Mouse (Mus musculus) kidney, embryonic 14.5 days (tissue): Measurements from ENCODE around the gene Polr3e. TPM values are rescaled to one million over a fixed set of nuclear protein-coding genes. Genes with fewer than 3 reads are reported as not detected.
A peak's percentile ranks its signal among the peaks of the same experiment; 100 is the strongest.

Source experiments
- ATAC-seq: fragments of 200-750 bp; cut with Nextera tagmentation; 2 replicates; pipeline ENCODE4 v1.8.0; 2017; ENCODE audit warnings: moderate number of reproducible peaks, mild to moderate bottlenecking, moderate TSS enrichment, moderate library complexity; ENCODE audit not compliant: low FRiP score, low TSS enrichment
- H3K27ac ChIP-seq: fragments of 300-500 bp; sonication (generic); 2 replicates; pipeline ENCODE4 v1.5.1; 2014; ENCODE audit warnings: low read depth, mild to moderate bottlenecking, low read length, moderate library complexity, mixed read lengths
- H3K27me3 ChIP-seq: fragments of 300-500 bp; sonication (generic); 2 replicates; pipeline ENCODE4 v1.6.1; 2014; ENCODE audit warnings: mild to moderate bottlenecking, low read length; ENCODE audit not compliant: control insufficient read depth, insufficient read depth
- H3K36me3 ChIP-seq: fragments of 300-500 bp; sonication (generic); 2 replicates; pipeline ENCODE4 v1.6.1; 2014; ENCODE audit warnings: low read length, mixed read lengths; ENCODE audit not compliant: control insufficient read depth, insufficient read depth
- H3K4me1 ChIP-seq: fragments of 300-500 bp; sonication (generic); 2 replicates; pipeline ENCODE4 v1.6.1; 2014; ENCODE audit warnings: low read length, mixed read lengths; ENCODE audit not compliant: control insufficient read depth, insufficient read depth
- H3K4me2 ChIP-seq: fragments of 300-500 bp; sonication (generic); replicated peaks from 2 replicates; pipeline ENCODE4 v1.6.1; 2014; ENCODE audit warnings: low read depth, mild to moderate bottlenecking, low read length
- H3K4me3 ChIP-seq: fragments of 300-500 bp; sonication (generic); 2 replicates; pipeline ENCODE4 v1.5.1; 2014; ENCODE audit warnings: mild to moderate bottlenecking, low read length
- H3K9ac ChIP-seq: fragments of 300-500 bp; sonication (generic); 2 replicates; pipeline ENCODE4 v1.6.1; 2014; ENCODE audit warnings: low read depth, mild to moderate bottlenecking, low read length, moderate library complexity
- H3K9me3 ChIP-seq: fragments of 300-500 bp; sonication (generic); 2 replicates; pipeline ENCODE4 v1.6.1; 2016; ENCODE audit warnings: low read length; ENCODE audit not compliant: control insufficient read depth
- WGBS: fragments of 180-500 bp; shearing (Covaris S2); extraction: QIAGEN DNeasy Blood & Tissue Kit; methylation state at CpG from one replicate; pipeline ENCODE4 v1.1.7; 2014; 5-methylcytosine and 5-hydroxymethylcytosine counted together
- polyA plus RNA-seq: library from polyadenylated mRNA; unstranded; fragments of >200 nt; fragmentation: Nextera tagmentation; extraction: Ambion mirVana; gene quantifications from 2 replicates; pipeline ENCODE4 v1.2.1, GENCODE M21; 2014

The Polr3e gene
- polyA plus RNA-seq, 1 experiment from 2014 or later: 31.2 TPM

DNA sequence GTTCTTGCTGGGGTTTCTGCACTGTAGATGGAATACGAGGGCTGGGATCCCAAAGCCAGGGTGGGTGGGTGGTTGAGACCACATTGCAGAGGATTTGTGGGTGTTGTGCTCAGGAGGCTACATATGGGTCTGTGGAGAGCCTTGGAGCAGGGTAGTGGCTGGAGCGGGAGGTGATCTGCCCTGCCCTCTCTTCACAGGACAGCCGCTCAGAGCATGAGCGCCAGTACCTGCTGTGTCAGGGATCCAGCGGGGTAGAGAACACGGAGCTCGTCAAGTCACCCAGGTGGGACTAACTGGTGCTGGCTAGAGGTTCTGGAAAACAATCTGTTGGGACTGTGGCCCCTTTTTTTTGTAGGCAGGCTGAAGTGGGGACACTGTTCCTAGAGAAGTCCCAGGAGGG is 15.6 kb downstream of the Polr3e start:
- ATAC-seq: no peak

GRCm38 (mm10) chr7:120933680-120934195 is 16.2 kb downstream of the Polr3e start:
- WGBS: 92% methylated on average over 5 of the region's 5 CpGs
- no peak for ATAC-seq
- no peak overlapping the region for H3K4me3 ChIP-seq
- no peaks in the 10 kb centered on the region for H3K9me3 ChIP-seq
- no peak overlapping the region for H3K9ac ChIP-seq
- no peak overlapping the region for H3K27ac ChIP-seq
- H3K4me1 ChIP-seq: no peaks in the 10 kb centered on the region
- no peak overlapping the region for H3K4me2 ChIP-seq
- H3K27me3 ChIP-seq: no peaks in the 10 kb centered on the region
- H3K36me3 ChIP-seq: peaks cover 92% of the 10 kb centered on the region

More for the DNA sequence above, 15.6 kb downstream of the Polr3e start:
- H3K27ac ChIP-seq: no peak overlapping the region
- H3K27me3 ChIP-seq: no peaks in the 10 kb centered on the region
- WGBS: 83% methylated on average over 7 of the region's 7 CpGs
- no peak overlapping the region for H3K9ac ChIP-seq
- H3K4me1 ChIP-seq: no peaks in the 10 kb centered on the region
- H3K4me3 ChIP-seq: no peak overlapping the region
- H3K4me2 ChIP-seq: no peak overlapping the region
- peaks cover 92% of the 10 kb centered on the region for H3K36me3 ChIP-seq
- H3K9me3 ChIP-seq: no peaks in the 10 kb centered on the region

GRCm38 (mm10) chr7:120934716-120935115 is 17.2 kb downstream of the Polr3e start:
- Histone ChIP-seq H3K36me3 (peaks cover 92% of the 10 kb centered on the region), H3K4me1 (no peaks in the 10 kb centered on the region), H3K27me3 (no peaks in the 10 kb centered on the region), H3K27ac (no peak overlapping the region), H3K9ac (no peak overlapping the region), H3K4me3 (no peak overlapping the region), H3K4me2 (no peak overlapping the region), H3K9me3 (no peaks in the 10 kb centered on the region)
- ATAC-seq: peak; percentile 73; the same call in 1 of the 2 replicates
- 38% methylated on average over 5 of the region's 5 CpGs for WGBS

DNA sequence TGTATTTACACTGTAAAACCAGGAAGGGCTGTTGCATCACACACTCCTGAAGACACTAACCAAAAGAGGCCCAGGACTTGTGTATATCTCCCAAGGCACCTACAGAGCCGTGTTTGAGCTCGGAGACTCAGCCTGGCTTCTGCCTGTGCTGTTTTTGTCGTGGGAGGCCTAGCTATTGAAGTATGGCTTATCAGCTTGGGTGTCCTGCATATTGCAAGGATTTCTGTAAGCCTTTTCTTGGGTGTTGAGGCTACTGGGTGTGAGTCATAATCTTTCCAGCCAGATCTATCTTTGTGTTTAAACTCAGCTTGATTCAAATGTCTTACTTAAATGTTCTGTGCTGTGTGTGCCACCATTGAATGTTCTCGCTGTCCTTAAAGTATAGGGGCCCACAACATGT is 19.0 kb downstream of the Polr3e start:
- Histone ChIP-seq H3K4me1 (no peaks in the 10 kb centered on the region), H3K27ac (no peak overlapping the region), H3K36me3 (peaks cover 93% of the 10 kb centered on the region), H3K27me3 (no peaks in the 10 kb centered on the region), H3K4me2 (no peak overlapping the region), H3K4me3 (no peak overlapping the region), H3K9me3 (no peaks in the 10 kb centered on the region), H3K9ac (no peak overlapping the region)
- ATAC-seq: no peak
- 94% methylated on average over 4 of the region's 4 CpGs for WGBS

GRCm38 (mm10) chr7:120938206-120938605 is 20.7 kb downstream of the Polr3e start:
- no peak overlapping the region for H3K9ac ChIP-seq
- no peak overlapping the region for H3K4me3 ChIP-seq
- no peaks in the 10 kb centered on the region for H3K9me3 ChIP-seq
- no peaks in the 10 kb centered on the region for H3K27me3 ChIP-seq
- WGBS: 85% methylated on average over 9 of the region's 9 CpGs
- peaks cover 96% of the 10 kb centered on the region for H3K36me3 ChIP-seq
- no peak overlapping the region for H3K4me2 ChIP-seq
- ATAC-seq: no peak
- H3K27ac ChIP-seq: no peak overlapping the region
- H3K4me1 ChIP-seq: no peaks in the 10 kb centered on the region

DNA sequence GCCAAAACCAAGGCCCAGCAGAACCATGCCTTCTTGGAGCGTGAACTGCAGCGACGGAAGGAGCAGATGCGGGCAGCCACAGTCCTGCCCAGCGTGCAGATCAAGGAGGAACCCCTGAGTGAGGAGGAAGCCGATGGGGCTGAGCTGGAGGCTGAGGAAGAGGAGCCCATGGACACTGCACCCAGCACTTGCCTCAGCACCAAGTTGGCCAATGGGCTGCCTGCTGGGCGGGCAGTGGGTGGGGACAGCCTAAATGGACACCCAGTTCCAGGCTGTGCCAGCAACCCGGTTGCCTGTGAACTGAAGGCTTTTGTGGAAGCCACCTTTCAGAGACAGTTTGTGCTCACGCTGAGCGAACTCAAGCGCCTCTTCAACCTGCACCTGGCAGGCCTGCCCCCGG is 22.8 kb downstream of the Polr3e start:
- H3K36me3 ChIP-seq: peaks cover 95% of the 10 kb centered on the region

DNA sequence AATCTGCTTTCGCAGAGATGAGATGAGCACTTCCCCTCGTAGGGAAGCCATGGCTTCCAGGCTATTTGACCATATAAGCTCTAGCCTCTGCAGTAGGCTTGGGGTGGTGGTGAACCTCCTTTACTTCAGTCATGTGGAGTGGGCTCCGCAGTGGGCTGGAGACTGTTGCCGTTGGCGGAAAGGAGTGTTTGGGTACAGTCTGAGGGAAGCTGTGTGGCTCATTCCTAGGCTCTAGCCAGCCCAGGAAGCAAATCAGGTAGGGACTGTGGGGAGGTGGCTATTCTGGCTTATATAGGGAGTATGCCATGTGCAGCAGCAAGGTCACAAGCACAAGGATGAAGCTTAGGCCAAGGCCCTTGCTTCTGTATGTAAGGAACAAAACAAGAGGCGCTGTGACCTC is 23.7 kb downstream of the Polr3e start:
- Histone ChIP-seq H3K9ac (no peak overlapping the region), H3K4me3 (no peak overlapping the region), H3K4me2 (no peak overlapping the region), H3K36me3 (peaks cover 93% of the 10 kb centered on the region), H3K4me1 (no peaks in the 10 kb centered on the region), H3K9me3 (no peaks in the 10 kb centered on the region), H3K27ac (no peak overlapping the region), H3K27me3 (no peaks in the 10 kb centered on the region)
- 95% methylated on average over 6 of the region's 6 CpGs for WGBS
- no peak for ATAC-seq

More for the DNA sequence above, 22.8 kb downstream of the Polr3e start:
- Histone ChIP-seq H3K9me3 (no peaks in the 10 kb centered on the region), H3K4me2 (no peak overlapping the region), H3K27me3 (no peaks in the 10 kb centered on the region), H3K4me3 (no peak overlapping the region), H3K4me1 (no peaks in the 10 kb centered on the region), H3K27ac (no peak overlapping the region), H3K9ac (no peak overlapping the region)
- WGBS: 95% methylated on average over 12 of the region's 12 CpGs
- no peak for ATAC-seq

DNA sequence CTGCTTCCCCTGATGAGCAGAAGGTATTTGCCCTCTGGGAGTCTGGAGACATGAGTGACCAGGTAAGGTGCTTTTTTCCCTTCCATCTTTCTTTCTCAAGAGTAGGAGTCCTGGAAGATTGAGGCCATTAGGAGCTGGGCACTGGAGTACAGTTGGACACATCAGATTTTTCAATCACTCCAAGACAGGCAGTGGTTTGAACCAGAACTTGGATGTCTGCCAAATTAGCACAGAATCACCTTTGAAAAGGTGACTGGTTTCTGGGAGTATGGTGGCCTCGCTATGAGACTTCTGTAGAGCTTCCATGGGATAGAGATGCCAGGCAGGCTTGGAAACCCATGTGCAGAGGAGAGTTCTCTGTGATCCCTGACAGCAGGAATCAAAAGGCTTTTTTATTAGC is 25.0 kb downstream of the Polr3e start:
- H3K4me1 ChIP-seq: no peaks in the 10 kb centered on the region
- H3K27me3 ChIP-seq: no peaks in the 10 kb centered on the region
- H3K36me3 ChIP-seq: peaks cover 86% of the 10 kb centered on the region
- 89% methylated on average over 1 of the region's 1 CpGs for WGBS
- no peak for ATAC-seq
- H3K9ac ChIP-seq: no peak overlapping the region
- H3K27ac ChIP-seq: no peak overlapping the region
- H3K9me3 ChIP-seq: no peaks in the 10 kb centered on the region
- H3K4me3 ChIP-seq: no peak overlapping the region
- no peak overlapping the region for H3K4me2 ChIP-seq

GRCm38 (mm10) chr7:120943936-120944509 is 26.5 kb downstream of the Polr3e start:
- WGBS: 62% methylated on average over 7 of the region's 8 CpGs
- Histone ChIP-seq H3K4me2 (no peak overlapping the region), H3K9me3 (no peaks in the 10 kb centered on the region), H3K27ac (no peak overlapping the region), H3K36me3 (peaks cover 79% of the 10 kb centered on the region), H3K4me3 (no peak overlapping the region), H3K9ac (no peak overlapping the region), H3K4me1 (no peaks in the 10 kb centered on the region), H3K27me3 (no peaks in the 10 kb centered on the region)
- ATAC-seq: no peak
